Mouse (Mus musculus): ENCODE data around the gene Arfgap2. TPM values are rescaled to one million over a fixed set of nuclear protein-coding genes. Genes with fewer than 3 reads are reported as not detected.

Gene Arfgap2
- 60.4 TPM for polyA plus RNA-seq (2012; fragmentation: generic; extraction: Trizol)

GRCm38 (mm10) chr2:91264711-91265681 lies at the start of gene Arfgap2:
Arfgap2 (plus strand) TSS chr2:91264974.
- TF ChIP-seq MYOG (IDR thresholded peaks at IDR 0.05; ENCODE audit: control insufficient read depth in 1 of 3, insufficient read depth in 1 of 3, insufficient read length in 2 of 3, low read depth in 2 of 3), result peak in 1 of 3 experiments; percentile 13
- TF ChIP-seq POLR2AphosphoS2 (IDR thresholded peaks at IDR 0.05; ENCODE audit: insufficient read length, low read depth), result peak; percentile 96
- TF ChIP-seq MYOD1 (IDR thresholded peaks at IDR 0.05; ENCODE audit: control insufficient read depth in 1 of 3, insufficient read length in 2 of 3, low read depth in 2 of 3), result no peak
- TF ChIP-seq POLR2A (IDR thresholded peaks at IDR 0.05; ENCODE audit: insufficient read length, low read depth), result peak; percentile 77
- no peaks in the 10 kb centered on the region for H3K27me3 ChIP-seq (ENCODE audit: control insufficient read depth, insufficient read depth, insufficient read length)
- H3K36me3 ChIP-seq (ENCODE audit: control insufficient read depth, insufficient read depth), result peaks cover 24% of the 10 kb centered on the region
- H3K4me2 ChIP-seq (ENCODE audit: low read depth), result peak within 1 kb of the TSS; percentile 92
- peak within 1 kb of the TSS; percentile 96 for H3K4me3 ChIP-seq
- H3ac ChIP-seq (ENCODE audit: control insufficient read depth, insufficient read length), result peak within 1 kb of the TSS; percentile 45
- H3K79me2 ChIP-seq (ENCODE audit: control insufficient read depth, insufficient read depth), result peaks cover 21% of the 10 kb centered on the region

GRCm38 (mm10) chr2:91217032-91217431 lies 47.7 kb upstream of the Arfgap2 start:
- Histone ChIP-seq H3K4me3 (no peak overlapping the region), H3ac (ENCODE audit: control insufficient read depth, insufficient read length) (no peak overlapping the region), H3K27me3 (ENCODE audit: control insufficient read depth, insufficient read depth, insufficient read length) (no peaks in the 10 kb centered on the region), H3K36me3 (ENCODE audit: control insufficient read depth, insufficient read depth) (peaks cover 10% of the 10 kb centered on the region), H3K4me2 (ENCODE audit: low read depth) (no peak overlapping the region), H3K79me2 (ENCODE audit: control insufficient read depth, insufficient read depth) (no peaks in the 10 kb centered on the region)
- TF ChIP-seq TCF12 (IDR thresholded peaks at IDR 0.05; ENCODE audit: insufficient read depth, poor library complexity, severe bottlenecking), result no peak
- TF ChIP-seq MYOG (IDR thresholded peaks at IDR 0.05; ENCODE audit: control insufficient read depth in 1 of 3, insufficient read depth in 1 of 3, insufficient read length in 2 of 3, low read depth in 2 of 3), result no peak
- TF ChIP-seq CEBPB (IDR thresholded peaks at IDR 0.05; ENCODE audit: insufficient read depth, poor library complexity, severe bottlenecking), result no peak
- no peak for TF ChIP-seq SRF (IDR thresholded peaks at IDR 0.05; ENCODE audit: control insufficient read depth, insufficient read length, low read depth)
- no peak for TF ChIP-seq E2F4 (IDR thresholded peaks at IDR 0.05; ENCODE audit: insufficient read depth)
- no peak for TF ChIP-seq USF1 (IDR thresholded peaks at IDR 0.05; ENCODE audit: low read depth)
- no peak for TF ChIP-seq MYOD1 (IDR thresholded peaks at IDR 0.05; ENCODE audit: control insufficient read depth in 1 of 3, insufficient read length in 2 of 3, low read depth in 2 of 3)
- TF ChIP-seq POLR2A (IDR thresholded peaks at IDR 0.05; ENCODE audit: insufficient read length, low read depth), result no peak
- no peak for TF ChIP-seq TCF3 (IDR thresholded peaks at IDR 0.05; ENCODE audit: insufficient read length, low read depth)
- TF ChIP-seq MAX (IDR thresholded peaks at IDR 0.05; ENCODE audit: low read depth), result no peak
- TF ChIP-seq POLR2AphosphoS2 (IDR thresholded peaks at IDR 0.05; ENCODE audit: insufficient read length, low read depth), result no peak
- TF ChIP-seq REST (IDR thresholded peaks at IDR 0.05; ENCODE audit: insufficient read depth, insufficient read length), result no peak

- Histone ChIP-seq H3K79me2 (ENCODE audit: control insufficient read depth, insufficient read depth) (no peaks in the 10 kb centered on the region), H3K27me3 (ENCODE audit: control insufficient read depth, insufficient read depth, insufficient read length) (no peaks in the 10 kb centered on the region), H3ac (ENCODE audit: control insufficient read depth, insufficient read length) (no peak overlapping the region), H3K4me3 (no peak overlapping the region), H3K36me3 (ENCODE audit: control insufficient read depth, insufficient read depth) (no peaks in the 10 kb centered on the region), H3K4me2 (ENCODE audit: low read depth) (no peak overlapping the region)
- TF ChIP-seq MAX (IDR thresholded peaks at IDR 0.05; ENCODE audit: low read depth), result no peak
- no peak for TF ChIP-seq REST (IDR thresholded peaks at IDR 0.05; ENCODE audit: insufficient read depth, insufficient read length)
- TF ChIP-seq CEBPB (IDR thresholded peaks at IDR 0.05; ENCODE audit: insufficient read depth, poor library complexity, severe bottlenecking), result no peak
- TF ChIP-seq MYOD1 (IDR thresholded peaks at IDR 0.05; ENCODE audit: control insufficient read depth in 1 of 3, insufficient read length in 2 of 3, low read depth in 2 of 3), result no peak
- TF ChIP-seq USF1 (IDR thresholded peaks at IDR 0.05; ENCODE audit: low read depth), result no peak
- TF ChIP-seq TCF12 (IDR thresholded peaks at IDR 0.05; ENCODE audit: insufficient read depth, poor library complexity, severe bottlenecking), result no peak
- TF ChIP-seq POLR2A (IDR thresholded peaks at IDR 0.05; ENCODE audit: insufficient read length, low read depth), result no peak
- no peak for TF ChIP-seq E2F4 (IDR thresholded peaks at IDR 0.05; ENCODE audit: insufficient read depth)
- TF ChIP-seq SRF (IDR thresholded peaks at IDR 0.05; ENCODE audit: control insufficient read depth, insufficient read length, low read depth), result no peak
- no peak for TF ChIP-seq MYOG (IDR thresholded peaks at IDR 0.05; ENCODE audit: control insufficient read depth in 1 of 3, insufficient read depth in 1 of 3, insufficient read length in 2 of 3, low read depth in 2 of 3)
- TF ChIP-seq POLR2AphosphoS2 (IDR thresholded peaks at IDR 0.05; ENCODE audit: insufficient read length, low read depth), result no peak
- TF ChIP-seq TCF3 (IDR thresholded peaks at IDR 0.05; ENCODE audit: insufficient read length, low read depth), result no peak
Measured at GRCm38 (mm10) chr2:91220501-91220900, 44.3 kb upstream of the Arfgap2 start.

- Histone ChIP-seq H3K4me2 (ENCODE audit: low read depth) (no peak overlapping the region), H3ac (ENCODE audit: control insufficient read depth, insufficient read length) (no peak overlapping the region), H3K27me3 (ENCODE audit: control insufficient read depth, insufficient read depth, insufficient read length) (no peaks in the 10 kb centered on the region), H3K4me3 (no peak overlapping the region), H3K79me2 (ENCODE audit: control insufficient read depth, insufficient read depth) (no peaks in the 10 kb centered on the region), H3K36me3 (ENCODE audit: control insufficient read depth, insufficient read depth) (no peaks in the 10 kb centered on the region)
- TF ChIP-seq MYOG (IDR thresholded peaks at IDR 0.05; ENCODE audit: control insufficient read depth in 1 of 3, insufficient read depth in 1 of 3, insufficient read length in 2 of 3, low read depth in 2 of 3) (no peak), TCF12 (IDR thresholded peaks at IDR 0.05; ENCODE audit: insufficient read depth, poor library complexity, severe bottlenecking) (no peak), MYOD1 (IDR thresholded peaks at IDR 0.05; ENCODE audit: control insufficient read depth in 1 of 3, insufficient read length in 2 of 3, low read depth in 2 of 3) (no peak), TCF3 (IDR thresholded peaks at IDR 0.05; ENCODE audit: insufficient read length, low read depth) (no peak), POLR2A (IDR thresholded peaks at IDR 0.05; ENCODE audit: insufficient read length, low read depth) (no peak), MAX (IDR thresholded peaks at IDR 0.05; ENCODE audit: low read depth) (no peak), POLR2AphosphoS2 (IDR thresholded peaks at IDR 0.05; ENCODE audit: insufficient read length, low read depth) (no peak), E2F4 (IDR thresholded peaks at IDR 0.05; ENCODE audit: insufficient read depth) (no peak), SRF (IDR thresholded peaks at IDR 0.05; ENCODE audit: control insufficient read depth, insufficient read length, low read depth) (no peak), REST (IDR thresholded peaks at IDR 0.05; ENCODE audit: insufficient read depth, insufficient read length) (no peak)
Measured at GRCm38 (mm10) chr2:91223614-91224013, 41.2 kb upstream of the Arfgap2 start.
